Mouse (Mus musculus): Measurements from ENCODE around the gene Ubac1. TPM values are rescaled to one million over a fixed set of nuclear protein-coding genes. Genes with fewer than 3 reads are reported as not detected.

The Ubac1 gene
- polyA plus RNA-seq, 1 experiment from 2014 or later = 410 TPM

DNA sequence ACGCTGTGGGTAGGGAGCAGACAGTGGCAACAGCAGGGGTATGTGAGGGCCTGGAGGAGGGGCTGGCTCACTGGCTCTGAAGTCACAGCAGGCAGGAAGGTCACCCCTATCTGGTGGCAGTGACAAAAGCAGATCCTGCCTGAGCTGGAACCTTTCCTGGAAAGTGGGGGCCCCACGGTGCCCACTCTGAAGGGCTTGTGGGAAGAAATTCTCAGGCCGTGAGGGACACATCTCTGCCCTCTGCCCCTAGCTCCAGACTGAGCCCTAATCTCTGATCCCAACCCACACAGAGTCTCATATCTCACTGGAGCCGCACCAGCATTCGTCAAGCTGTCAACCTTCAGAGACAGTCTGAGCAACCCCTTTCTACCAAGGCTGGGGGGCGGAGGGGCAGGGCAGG is 15.8 kb upstream of the Ubac1 start:
- Histone ChIP-seq H3K4me3 (ENCODE audit: low read depth, low read length) (no peak overlapping the region), H3K27ac (ENCODE audit: low read length) (peak overlapping the region; percentile 75), H3K27me3 (ENCODE audit: control insufficient read depth, insufficient read depth, low read depth, low read length) (no peaks in the 10 kb centered on the region; the same call in 1 of the 2 replicates), H3K4me1 (ENCODE audit: control insufficient read depth, low read depth, low read length) (peaks cover 41% of the 10 kb centered on the region), H3K9ac (ENCODE audit: low read depth, low read length) (peak overlapping the region; percentile 57), H3K9me3 (replicated peaks; ENCODE audit: control insufficient read depth, low read length) (no peaks in the 10 kb centered on the region), H3K4me2 (ENCODE audit: low read depth, low read length) (peak overlapping the region; percentile 35), H3K36me3 (ENCODE audit: control insufficient read depth, insufficient read depth) (no peaks in the 10 kb centered on the region)
- ATAC-seq (ENCODE audit: low read depth) = peak; percentile 88
- 11% methylated on average over 6 of the region's 6 CpGs for WGBS (ENCODE audit: insufficient replicate concordance)

DNA sequence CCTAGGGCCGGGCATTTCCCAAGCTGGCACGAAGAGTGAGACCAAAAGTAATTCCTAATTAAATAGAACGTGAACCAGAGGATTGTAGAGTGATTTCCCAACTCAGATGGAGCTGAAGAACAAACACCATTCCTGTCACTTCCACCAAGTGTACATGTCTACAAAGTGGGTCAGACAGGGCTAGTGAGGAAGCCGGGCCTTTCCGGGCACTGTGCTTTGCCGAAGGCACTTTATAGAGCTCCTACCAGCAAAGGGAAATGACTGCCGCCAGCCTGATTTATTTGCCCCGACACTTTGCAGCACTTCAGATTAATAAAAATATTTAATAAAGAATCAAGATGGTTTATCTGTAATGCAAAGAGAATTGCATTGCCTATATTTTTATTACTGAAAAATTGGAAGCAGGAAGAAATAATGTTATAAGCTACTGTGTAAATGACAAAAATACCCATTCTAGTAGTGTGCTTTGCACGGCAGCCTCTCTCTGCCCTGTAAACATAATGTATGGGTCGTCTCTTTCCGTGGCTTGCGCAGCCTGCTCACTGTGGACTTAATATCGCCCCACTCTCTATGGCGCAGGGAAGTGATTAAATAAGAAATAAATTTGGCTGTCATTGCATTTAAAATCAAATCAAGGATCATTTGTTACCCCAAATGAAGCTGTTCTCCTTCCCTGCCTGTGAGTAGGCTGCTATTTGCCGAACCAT is 12.9 kb upstream of the Ubac1 start:
- no peaks in the 10 kb centered on the region for H3K27me3 ChIP-seq (ENCODE audit: control insufficient read depth, insufficient read depth, low read depth, low read length)
- no peak overlapping the region for H3K27ac ChIP-seq (ENCODE audit: low read length)
- ATAC-seq (ENCODE audit: low read depth) = no peak
- no peaks in the 10 kb centered on the region for H3K36me3 ChIP-seq (ENCODE audit: control insufficient read depth, insufficient read depth)
- no peaks in the 10 kb centered on the region for H3K9me3 ChIP-seq (replicated peaks; ENCODE audit: control insufficient read depth, low read length)
- no peak overlapping the region for H3K4me2 ChIP-seq (ENCODE audit: low read depth, low read length)
- H3K9ac ChIP-seq (ENCODE audit: low read depth, low read length) = no peak overlapping the region
- no peak overlapping the region for H3K4me3 ChIP-seq (ENCODE audit: low read depth, low read length)
- peaks cover 39% of the 10 kb centered on the region for H3K4me1 ChIP-seq (ENCODE audit: control insufficient read depth, low read depth, low read length)
- WGBS (ENCODE audit: insufficient replicate concordance) = 72% methylated on average over 15 of the region's 15 CpGs

DNA sequence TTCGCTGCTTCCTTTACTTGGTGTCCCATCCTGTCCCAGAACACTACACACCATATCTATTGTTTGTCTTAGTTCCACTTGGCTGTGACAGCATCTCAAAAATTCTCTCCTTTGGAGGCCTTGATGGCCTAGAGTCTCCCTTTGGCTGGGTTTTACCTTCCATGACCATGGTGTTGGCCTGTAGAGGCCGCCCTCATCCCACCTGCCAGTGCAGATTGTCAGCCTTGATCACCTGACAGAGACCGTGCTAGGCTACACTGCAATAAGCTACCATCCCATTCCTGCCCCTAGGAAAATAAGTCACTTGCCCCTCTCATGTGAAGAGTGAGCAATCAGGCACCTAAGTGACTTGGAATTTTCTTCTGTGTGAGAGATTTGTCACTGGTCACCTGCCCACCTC is 8.7 kb upstream of the Ubac1 start:
- no peak overlapping the region for H3K4me3 ChIP-seq (ENCODE audit: low read depth, low read length)
- H3K4me2 ChIP-seq (ENCODE audit: low read depth, low read length) = no peak overlapping the region
- WGBS (ENCODE audit: insufficient replicate concordance) = 44% methylated on average over 3 of the region's 3 CpGs
- H3K9me3 ChIP-seq (replicated peaks; ENCODE audit: control insufficient read depth, low read length) = no peaks in the 10 kb centered on the region
- peaks cover under 1% of the 10 kb centered on the region; the same call in 1 of the 2 replicates for H3K4me1 ChIP-seq (ENCODE audit: control insufficient read depth, low read depth, low read length)
- ATAC-seq (ENCODE audit: low read depth) = no peak; the same call in 1 of the 2 replicates
- H3K27ac ChIP-seq (ENCODE audit: low read length) = no peak overlapping the region
- no peak overlapping the region for H3K9ac ChIP-seq (ENCODE audit: low read depth, low read length)
- H3K36me3 ChIP-seq (ENCODE audit: control insufficient read depth, insufficient read depth) = no peaks in the 10 kb centered on the region
- no peaks in the 10 kb centered on the region for H3K27me3 ChIP-seq (ENCODE audit: control insufficient read depth, insufficient read depth, low read depth, low read length)

DNA sequence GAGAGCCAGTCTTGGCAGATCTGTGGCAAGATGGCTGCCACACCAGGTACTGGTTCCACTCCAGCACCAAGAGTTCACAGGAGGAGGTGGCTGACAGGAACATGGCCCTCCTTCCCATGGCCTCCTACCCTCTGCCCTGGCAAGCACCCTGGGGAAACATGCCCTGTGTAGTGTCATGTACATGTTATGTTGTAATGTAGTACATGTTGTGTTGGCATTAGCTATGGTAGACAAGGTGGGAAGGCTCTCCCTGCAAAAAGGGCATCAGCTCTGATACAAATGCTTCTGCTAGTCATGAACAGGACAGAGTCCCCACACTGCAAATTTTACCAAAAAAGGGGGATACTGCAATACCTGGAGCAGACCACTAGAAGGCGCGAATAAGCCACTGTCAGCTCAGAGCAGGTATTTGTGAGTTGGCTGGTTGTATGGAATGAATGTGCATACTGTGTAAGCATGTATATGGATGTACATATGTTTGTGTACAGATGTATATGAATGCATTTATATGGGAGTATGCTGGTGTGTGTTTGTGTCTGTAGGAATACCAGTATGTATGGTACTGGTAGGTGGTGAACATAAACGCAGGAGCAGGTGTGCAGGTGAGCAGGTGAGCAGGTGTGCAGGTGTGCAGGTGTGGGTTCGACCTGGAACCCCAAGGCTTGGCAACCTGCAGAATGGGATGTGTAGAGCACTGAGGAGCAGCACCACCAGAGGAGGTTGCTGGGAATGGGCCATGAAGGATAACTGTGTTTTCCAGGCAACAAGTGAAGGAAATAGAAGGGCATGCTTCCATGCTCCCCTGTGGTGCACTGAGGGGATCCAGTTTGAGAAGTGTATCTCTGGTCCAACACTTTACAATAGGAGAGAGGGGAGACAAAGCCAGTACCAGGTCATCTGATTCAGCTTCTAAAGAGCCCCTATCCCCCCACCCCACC is 2.9 kb upstream of the Ubac1 start:
- Histone ChIP-seq H3K9ac (ENCODE audit: low read depth, low read length) (0 out of 2 replicates have a peak overlapping the region, but pooled peaks have one; percentile 20), H3K27ac (ENCODE audit: low read length) (peak overlapping the region; percentile 58; the same call in 1 of the 2 replicates)
- WGBS (ENCODE audit: insufficient replicate concordance) = 32% methylated on average over 4 of the region's 4 CpGs

DNA sequence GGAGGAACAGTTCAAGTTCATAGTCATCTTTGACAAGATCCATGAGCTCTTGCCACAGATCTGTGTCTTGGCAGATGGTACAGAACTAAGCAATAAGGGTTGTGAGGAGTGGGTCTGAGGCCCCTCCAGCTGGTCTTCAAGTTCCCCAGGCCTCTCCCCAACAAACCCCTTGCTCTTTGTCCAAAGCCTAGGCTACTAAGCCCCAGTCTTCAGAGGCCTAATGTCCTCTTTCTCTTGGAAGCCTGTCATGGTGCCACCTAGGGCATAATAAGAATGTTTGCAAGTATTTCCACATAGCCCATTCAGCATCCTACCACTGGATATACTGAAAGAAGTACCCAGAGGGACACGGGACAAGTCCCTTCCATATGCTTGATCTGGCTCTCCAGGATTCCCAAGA is 1.1 kb upstream of the Ubac1 start:
- Histone ChIP-seq H3K4me3 (ENCODE audit: low read depth, low read length) (no peak overlapping the region), H3K9me3 (replicated peaks; ENCODE audit: control insufficient read depth, low read length) (no peaks in the 10 kb centered on the region), H3K4me1 (ENCODE audit: control insufficient read depth, low read depth, low read length) (peaks cover 25% of the 10 kb centered on the region), H3K27ac (ENCODE audit: low read length) (peak overlapping the region; percentile 26), H3K9ac (ENCODE audit: low read depth, low read length) (peak overlapping the region; percentile 29; the same call in 1 of the 2 replicates), H3K36me3 (ENCODE audit: control insufficient read depth, insufficient read depth) (0 out of 2 replicates have a peak, but pooled peaks cover 2% of the 10 kb centered on the region), H3K4me2 (ENCODE audit: low read depth, low read length) (no peak overlapping the region), H3K27me3 (ENCODE audit: control insufficient read depth, insufficient read depth, low read depth, low read length) (no peaks in the 10 kb centered on the region)
- no peak for ATAC-seq (ENCODE audit: low read depth)
- 70% methylated on average over 1 of the region's 1 CpGs for WGBS (ENCODE audit: insufficient replicate concordance)

More for the DNA sequence above, 2.9 kb upstream of the Ubac1 start:
- H3K9me3 ChIP-seq (replicated peaks; ENCODE audit: control insufficient read depth, low read length) = no peaks in the 10 kb centered on the region
- H3K4me2 ChIP-seq (ENCODE audit: low read depth, low read length) = no peak overlapping the region
- no peaks in the 10 kb centered on the region for H3K36me3 ChIP-seq (ENCODE audit: control insufficient read depth, insufficient read depth)
- H3K4me3 ChIP-seq (ENCODE audit: low read depth, low read length) = no peak overlapping the region
- peaks cover 22% of the 10 kb centered on the region for H3K4me1 ChIP-seq (ENCODE audit: control insufficient read depth, low read depth, low read length)
- ATAC-seq (ENCODE audit: low read depth) = no peak
- H3K27me3 ChIP-seq (ENCODE audit: control insufficient read depth, insufficient read depth, low read depth, low read length) = no peaks in the 10 kb centered on the region

DNA sequence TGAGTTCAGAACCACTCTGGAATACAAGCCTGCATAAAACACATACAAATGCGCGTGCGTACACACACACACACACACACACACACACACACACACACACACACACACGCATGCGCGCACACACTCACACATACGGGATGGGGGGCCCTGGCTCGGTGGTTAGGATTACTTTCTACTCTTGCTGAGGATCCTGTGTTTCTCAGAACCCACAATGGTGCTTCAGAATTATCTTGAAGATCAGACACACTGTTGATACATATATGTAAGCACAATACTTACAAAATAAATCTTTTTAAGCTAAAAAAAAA is 665 bp upstream of the Ubac1 start:
- 81% methylated on average over 8 of the region's 8 CpGs for WGBS (ENCODE audit: insufficient replicate concordance)
- Histone ChIP-seq H3K27me3 (ENCODE audit: control insufficient read depth, insufficient read depth, low read depth, low read length) (no peaks in the 10 kb centered on the region), H3K9ac (ENCODE audit: low read depth, low read length) (peak overlapping the region; percentile 93), H3K27ac (ENCODE audit: low read length) (peak overlapping the region; percentile 98), H3K36me3 (ENCODE audit: control insufficient read depth, insufficient read depth) (0 out of 2 replicates have a peak, but pooled peaks cover 2% of the 10 kb centered on the region), H3K9me3 (replicated peaks; ENCODE audit: control insufficient read depth, low read length) (no peaks in the 10 kb centered on the region), H3K4me1 (ENCODE audit: control insufficient read depth, low read depth, low read length) (peaks cover 29% of the 10 kb centered on the region), H3K4me3 (ENCODE audit: low read depth, low read length) (peak overlapping the region; percentile 82), H3K4me2 (ENCODE audit: low read depth, low read length) (peak overlapping the region; percentile 93)
- no peak for ATAC-seq (ENCODE audit: low read depth)

DNA sequence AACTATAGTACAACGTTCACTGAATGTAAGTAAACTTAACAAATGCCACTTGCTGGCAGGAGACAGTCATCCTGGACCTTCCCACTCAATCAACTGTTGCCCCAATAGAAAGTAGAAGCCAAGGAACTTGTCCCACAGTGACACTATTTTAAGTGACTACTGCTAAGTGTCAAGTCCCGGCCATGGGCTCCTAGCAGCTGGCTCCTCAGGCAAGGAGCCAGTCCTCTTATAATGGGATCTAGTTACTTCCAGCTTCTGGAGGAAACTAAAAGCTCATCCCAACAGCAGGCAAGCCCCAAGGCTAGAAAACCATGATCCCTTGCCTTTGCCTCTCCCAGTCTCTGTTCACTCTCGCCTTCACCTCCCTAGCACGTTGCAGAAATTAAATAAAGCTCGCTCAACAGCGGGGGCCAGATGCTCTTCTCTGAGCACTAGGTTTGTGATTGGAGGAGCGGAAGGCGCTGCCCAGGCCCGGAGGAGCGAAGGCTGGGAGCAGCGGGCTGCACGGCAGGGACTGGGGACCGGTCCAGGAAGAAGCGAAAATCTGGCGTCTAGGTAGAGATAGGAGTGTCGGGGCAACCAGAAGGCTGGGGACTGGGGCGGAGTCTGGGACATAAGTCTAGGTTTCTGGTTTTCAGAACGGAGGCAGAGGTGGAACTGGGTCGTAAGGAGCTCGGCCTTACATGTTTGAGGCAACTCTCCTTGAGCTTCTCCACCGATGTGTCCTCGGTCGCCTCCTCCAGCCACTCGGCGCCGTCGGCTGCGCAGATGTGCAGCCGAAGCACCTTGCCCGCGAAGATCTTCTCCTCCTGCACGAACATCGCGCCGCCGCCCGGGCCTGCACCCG is 610 bp downstream of the Ubac1 start:
- peaks cover 9% of the 10 kb centered on the region for H3K36me3 ChIP-seq (ENCODE audit: control insufficient read depth, insufficient read depth)
- H3K4me3 ChIP-seq (ENCODE audit: low read depth, low read length) = peak overlapping the region; percentile 82
- under 1% methylated on average over 38 of the region's 38 CpGs for WGBS (ENCODE audit: insufficient replicate concordance)
- H3K27me3 ChIP-seq (ENCODE audit: control insufficient read depth, insufficient read depth, low read depth, low read length) = no peaks in the 10 kb centered on the region
- H3K9me3 ChIP-seq (replicated peaks; ENCODE audit: control insufficient read depth, low read length) = no peaks in the 10 kb centered on the region
- H3K4me2 ChIP-seq (ENCODE audit: low read depth, low read length) = peak overlapping the region; percentile 93
- peak; percentile 43 for ATAC-seq (ENCODE audit: low read depth)
- peak overlapping the region; percentile 93 for H3K9ac ChIP-seq (ENCODE audit: low read depth, low read length)
- H3K4me1 ChIP-seq (ENCODE audit: control insufficient read depth, low read depth, low read length) = peaks cover 42% of the 10 kb centered on the region
- peak overlapping the region; percentile 98 for H3K27ac ChIP-seq (ENCODE audit: low read length)

DNA sequence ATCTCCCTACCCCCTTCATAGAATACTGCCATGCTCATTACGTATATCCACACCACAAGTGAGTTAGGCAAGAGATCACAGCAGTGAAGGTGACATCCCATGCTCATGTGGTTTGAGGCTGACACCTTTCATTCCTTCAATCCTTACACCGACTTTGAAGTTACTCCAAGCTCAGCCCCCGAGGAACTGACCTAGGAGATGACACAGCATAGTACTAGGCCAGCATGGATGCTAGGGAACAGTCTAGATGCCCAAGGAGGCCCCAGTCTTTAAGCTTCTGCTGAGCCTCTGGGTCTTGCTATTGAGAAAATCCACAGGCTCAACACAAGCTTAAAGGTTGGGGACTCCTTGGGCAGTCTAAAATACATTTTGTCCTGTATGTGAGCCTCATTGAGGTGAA is 1.6 kb downstream of the Ubac1 start:
- Histone ChIP-seq H3K4me1 (ENCODE audit: control insufficient read depth, low read depth, low read length) (peaks cover 52% of the 10 kb centered on the region), H3K9ac (ENCODE audit: low read depth, low read length) (peak overlapping the region; percentile 93), H3K4me2 (ENCODE audit: low read depth, low read length) (peak overlapping the region; percentile 93), H3K9me3 (replicated peaks; ENCODE audit: control insufficient read depth, low read length) (no peaks in the 10 kb centered on the region), H3K27ac (ENCODE audit: low read length) (peak overlapping the region; percentile 98), H3K4me3 (ENCODE audit: low read depth, low read length) (peak overlapping the region; percentile 82), H3K27me3 (ENCODE audit: control insufficient read depth, insufficient read depth, low read depth, low read length) (no peaks in the 10 kb centered on the region), H3K36me3 (ENCODE audit: control insufficient read depth, insufficient read depth) (peaks cover 18% of the 10 kb centered on the region)
- ATAC-seq (ENCODE audit: low read depth) = 0 out of 2 replicates have a peak, but pooled peaks have one; percentile 14
- WGBS (ENCODE audit: insufficient replicate concordance) = 30% methylated on average over 3 of the region's 3 CpGs
